Mouse (Mus musculus) liver, adult 2 months (tissue): ENCODE results near the gene Scamp2.

Experiments used
- CTCF ChIP-seq: fragments of 200-500 bp; IDR thresholded peaks from 2 replicates; pipeline ENCODE4 v1.5.1; 2011; ENCODE audit warnings: low read depth, low read length, control low read depth
- POLR2A ChIP-seq: fragments of 200-500 bp; IDR thresholded peaks from 2 replicates; pipeline ENCODE4 v1.6.1; 2011; ENCODE audit warnings: low read length, control low read depth; ENCODE audit not compliant: insufficient read depth; ENCODE audit errors: extremely low read depth

DNA sequence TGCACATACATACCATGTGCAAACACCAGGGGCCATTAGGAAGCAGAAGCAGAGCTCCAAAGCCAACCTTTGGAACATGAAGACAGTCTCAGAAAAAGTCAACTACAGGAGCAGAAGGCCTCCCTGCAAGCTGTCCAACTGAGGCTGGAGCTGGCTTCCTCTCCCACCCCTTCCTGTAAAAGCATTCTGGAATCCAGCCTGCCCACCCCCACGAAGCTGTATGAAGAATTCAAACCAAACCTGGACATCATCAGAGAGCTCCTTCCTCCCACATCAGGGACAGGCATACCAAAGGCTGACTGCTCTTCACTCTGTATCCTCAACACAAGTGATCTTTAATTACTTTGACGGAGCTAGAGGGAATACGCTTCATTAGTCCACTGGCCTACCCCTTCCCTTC lies 16.8 kb upstream of the Scamp2 start:
- no peak for TF ChIP-seq CTCF
- TF ChIP-seq POLR2A: no peak
